Mouse (Mus musculus) cerebral cortex, adult 2 months (tissue): ENCODE results near the gene Nprl2.

Experiments used
- WGBS: fragments of 180-500 bp; shearing (Covaris S2); methylation state at CpG from one replicate; pipeline ENCODE4 v1.1.7; 2018; 5-methylcytosine and 5-hydroxymethylcytosine counted together

Gene Nprl2

GRCm38 (mm10) chr9:107577871-107578270, 35.8 kb downstream of the Nprl2 start:
- 84% methylated on average over 10 of the region's 10 CpGs for WGBS

- 73% methylated on average over 3 of the region's 3 CpGs for WGBS
Observed at GRCm38 (mm10) chr9:107578587-107578986, 36.6 kb downstream of the Nprl2 start, which contains the start of gene Naa80. Gene Naa80, plus strand, starts transcription at chr9:107578887.

GRCm38 (mm10) chr9:107579023-107579900, 37.2 kb downstream of the Nprl2 start:
- WGBS = 91% methylated on average over 14 of the region's 14 CpGs

GRCm38 (mm10) chr9:107580501-107581317, 38.7 kb downstream of the Nprl2 start, which contains the start of gene Hyal3:
Gene Hyal3, plus strand, starts transcription at chr9:107580818.
- under 1% methylated on average over 32 of the region's 32 CpGs for WGBS

- 75% methylated on average over 4 of the region's 4 CpGs for WGBS
Observed at GRCm38 (mm10) chr9:107581584-107581983, 39.6 kb downstream of the Nprl2 start.

- WGBS = 87% methylated on average over 7 of the region's 7 CpGs
Observed at GRCm38 (mm10) chr9:107582509-107583062, 40.6 kb downstream of the Nprl2 start.

GRCm38 (mm10) chr9:107583174-107583573, 41.1 kb downstream of the Nprl2 start:
- WGBS = 92% methylated on average over 14 of the region's 14 CpGs

- WGBS = 90% methylated on average over 5 of the region's 5 CpGs
Observed at GRCm38 (mm10) chr9:107586504-107586903, 44.5 kb downstream of the Nprl2 start.

- WGBS = 11% methylated on average over 46 of the region's 46 CpGs
Observed at GRCm38 (mm10) chr9:107586974-107587832, 45.2 kb downstream of the Nprl2 start, which contains the start of gene Ifrd2. Gene Ifrd2, plus strand, starts transcription at chr9:107587642.

- WGBS = 4% methylated on average over 33 of the region's 33 CpGs
Observed at GRCm38 (mm10) chr9:107587833-107588639, 46.0 kb downstream of the Nprl2 start.

GRCm38 (mm10) chr9:107590058-107590772, 48.2 kb downstream of the Nprl2 start:
- WGBS = 88% methylated on average over 25 of the region's 25 CpGs

GRCm38 (mm10) chr9:107590773-107591060, 48.7 kb downstream of the Nprl2 start:
- WGBS = 95% methylated on average over 6 of the region's 6 CpGs

- 87% methylated on average over 11 of the region's 11 CpGs for WGBS
Observed at GRCm38 (mm10) chr9:107593101-107593976, 51.3 kb downstream of the Nprl2 start.

GRCm38 (mm10) chr9:107594281-107595062, 52.4 kb downstream of the Nprl2 start:
- WGBS = 80% methylated on average over 8 of the region's 8 CpGs
